Mouse (Mus musculus) retina, postnatal 7 days (tissue): Measurements from ENCODE around the gene Ctnna3.
"Not testable (repeated sequence)": the region's sequence is repeated elsewhere in the genome, so short reads cannot be mapped to it uniquely, and the experiment has no call there.

ENCODE experiments used
- DNase-seq: peaks from one replicate; pipeline ENCODE4 v3.0.0-alpha.2; 2012; ENCODE audit warnings: low read depth, low spot score

Gene Ctnna3

DNA sequence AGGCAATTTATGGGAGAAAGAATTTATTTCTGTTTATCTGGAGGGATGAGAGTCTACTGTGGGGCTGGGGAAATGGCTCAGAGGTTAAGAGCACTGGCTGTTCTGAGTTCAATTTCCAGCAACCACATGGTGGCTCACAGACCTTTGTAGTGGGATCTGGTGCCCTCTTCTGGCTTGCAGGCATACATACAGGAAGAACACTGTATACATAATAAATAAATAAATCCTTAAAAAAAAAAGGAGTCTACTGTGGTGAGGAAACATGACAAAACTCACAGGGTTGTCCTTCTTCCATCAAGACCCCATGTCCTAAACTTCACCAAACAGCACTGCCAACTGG lies 5.5 kb upstream of the Ctnna3 start:
- DNase-seq = no peak

DNA sequence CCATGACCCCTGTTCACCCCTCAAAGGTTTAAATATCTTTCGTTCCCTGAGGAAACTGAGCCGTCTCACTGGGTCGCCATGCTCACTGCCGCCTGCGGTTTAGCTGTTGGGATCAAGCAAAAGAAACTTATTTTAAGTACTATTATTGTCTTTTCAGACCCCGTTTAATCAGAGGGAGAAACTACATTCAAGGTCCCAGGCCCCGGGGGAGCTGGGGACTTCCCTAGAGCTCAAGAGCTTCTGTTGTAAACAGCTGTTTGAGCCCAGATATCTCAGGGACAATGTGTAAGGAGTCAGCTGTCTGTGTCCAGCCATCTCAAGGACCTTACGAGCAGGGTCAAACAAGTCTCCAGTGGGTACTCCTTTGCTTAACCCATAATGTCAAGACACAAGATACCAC lies 2.8 kb upstream of the Ctnna3 start:
- no peak for DNase-seq

DNA sequence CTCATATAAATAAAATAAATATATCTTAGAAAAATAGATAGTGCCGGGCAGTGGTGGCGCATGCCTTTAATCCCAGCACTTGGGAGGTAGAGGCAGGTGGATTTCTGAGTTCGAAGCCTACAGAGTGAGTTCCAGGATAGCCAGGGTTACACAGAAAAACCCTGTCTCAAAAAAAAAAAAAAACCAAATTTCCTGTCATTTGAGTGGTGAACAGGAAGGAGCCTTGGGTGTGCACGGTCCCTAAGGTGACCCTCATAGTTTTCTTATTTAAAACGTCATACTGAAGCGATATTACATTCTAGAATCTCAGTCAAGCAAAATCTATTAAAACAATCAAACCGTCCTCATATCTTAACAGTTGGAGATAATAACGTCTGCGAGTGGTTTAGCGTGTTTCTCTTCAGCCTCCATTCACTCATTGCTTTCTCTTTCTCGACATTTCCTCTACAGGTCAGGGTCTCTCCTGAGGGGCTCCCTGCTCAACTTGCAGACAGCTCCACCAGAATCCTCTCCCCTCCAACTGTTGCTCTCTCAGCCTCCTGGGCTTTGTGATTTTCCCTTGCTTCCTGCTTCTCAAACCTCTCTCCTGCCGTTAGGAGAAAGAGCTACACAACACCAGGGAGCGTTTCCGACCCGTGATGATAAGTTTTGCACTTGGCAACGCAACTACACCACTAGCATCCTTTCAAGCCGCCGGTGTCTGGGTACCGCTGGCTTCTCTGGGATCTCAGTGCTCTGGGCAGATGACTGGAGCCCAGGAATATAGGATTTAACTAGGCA lies 1.5 kb upstream of the Ctnna3 start:
- DNase-seq = no peak

DNA sequence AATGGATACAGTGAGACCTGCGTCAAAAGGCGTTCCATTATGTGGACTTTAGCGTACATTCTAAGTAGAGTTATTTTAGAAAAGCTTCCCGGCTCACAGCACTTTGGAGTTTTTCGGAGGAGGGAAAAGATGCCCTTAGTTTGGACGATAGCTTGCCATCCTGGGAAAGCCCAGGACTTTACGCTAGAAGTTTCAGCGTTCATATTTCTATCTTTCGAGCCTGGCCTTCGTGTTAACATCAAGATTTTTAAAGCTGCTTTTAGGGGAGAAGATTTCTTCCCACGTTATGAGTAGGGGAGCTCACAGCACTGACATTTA lies 916 bp upstream of the Ctnna3 start:
- DNase-seq = no peak

DNA sequence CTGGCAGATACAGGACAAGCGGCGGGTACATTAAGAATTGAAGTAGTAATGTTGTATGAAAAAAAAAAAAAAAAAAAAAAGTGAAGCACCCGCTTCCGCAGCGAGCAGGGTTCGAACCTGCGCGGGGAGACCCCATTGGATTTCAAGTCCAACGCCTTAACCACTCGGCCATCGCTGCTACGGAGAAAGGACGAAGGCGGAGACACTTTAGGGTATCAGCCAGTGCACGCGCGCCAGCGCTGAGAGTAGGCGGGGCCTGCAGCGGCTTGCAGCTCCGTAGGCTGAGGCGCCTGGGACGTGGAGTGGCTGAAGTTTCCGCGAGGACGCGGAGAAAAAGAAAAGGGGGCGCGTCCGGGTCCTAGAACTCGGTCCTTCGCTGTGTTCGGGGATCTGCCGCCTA lies 518 bp upstream of the Ctnna3 start:
- peak; percentile 97 for DNase-seq

DNA sequence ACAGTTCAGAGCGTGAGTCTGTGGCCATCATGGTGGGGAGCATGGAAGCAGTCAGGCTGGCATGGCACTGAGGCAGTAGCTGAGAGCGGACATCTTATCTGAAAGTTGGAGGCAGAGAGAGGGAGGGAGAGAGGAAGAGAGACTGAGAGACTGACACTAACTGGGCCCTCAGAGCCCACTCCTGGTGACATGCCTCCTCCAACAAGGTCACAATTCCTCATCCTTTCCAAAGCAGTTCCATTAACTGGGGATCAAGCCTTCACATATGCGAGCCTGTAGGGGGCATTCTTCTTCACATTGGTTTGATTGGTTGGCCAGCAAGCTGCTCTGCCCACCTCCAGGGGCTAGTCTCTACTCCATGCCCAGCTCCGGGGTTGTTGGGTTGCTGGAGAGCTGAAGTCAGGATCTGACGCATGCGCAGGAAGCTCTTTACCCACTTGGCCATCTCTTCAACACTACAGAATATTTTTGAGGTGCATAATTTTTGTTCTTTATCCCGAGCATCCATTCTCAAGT lies 1.4 kb downstream of the Ctnna3 start:
- DNase-seq = no peak

DNA sequence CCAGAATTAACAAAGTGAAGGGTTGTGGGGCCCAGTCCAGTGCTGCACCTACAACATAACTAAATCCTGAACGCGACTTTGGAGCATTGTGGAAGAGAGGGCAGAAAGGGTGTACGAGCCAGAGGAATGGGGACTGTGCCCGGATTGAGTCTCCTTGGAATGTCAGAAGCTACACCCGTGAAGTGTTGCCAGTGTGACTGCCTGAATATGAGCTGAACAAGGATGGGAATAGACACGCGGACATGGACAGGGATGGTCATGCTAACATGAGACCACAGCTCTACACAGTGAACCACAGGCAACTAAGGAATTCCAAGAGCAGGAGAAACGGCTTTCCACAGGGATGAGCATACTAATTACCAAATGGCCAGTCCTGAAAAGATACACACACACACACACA lies 2.2 kb downstream of the Ctnna3 start:
- no peak for DNase-seq

DNA sequence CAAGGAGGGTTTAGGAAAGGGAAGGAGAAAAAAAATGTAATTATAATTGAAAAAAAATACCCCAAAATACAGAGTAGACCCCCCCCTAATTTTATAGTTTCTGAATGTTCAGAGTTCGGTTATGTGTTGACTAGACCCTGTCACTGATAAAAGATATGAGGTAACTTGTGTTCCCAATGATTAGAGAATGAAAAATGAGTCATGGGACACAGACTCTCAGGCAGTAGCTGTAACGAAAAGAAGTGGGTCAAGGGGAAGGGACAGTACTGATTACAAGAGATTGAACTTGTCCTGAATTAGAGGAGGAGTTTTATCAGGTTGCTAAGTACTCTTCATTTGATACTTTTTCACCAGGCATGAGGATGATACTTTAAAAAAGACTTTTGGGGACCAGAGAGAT lies 3.0 kb downstream of the Ctnna3 start:
- DNase-seq = no peak

DNA sequence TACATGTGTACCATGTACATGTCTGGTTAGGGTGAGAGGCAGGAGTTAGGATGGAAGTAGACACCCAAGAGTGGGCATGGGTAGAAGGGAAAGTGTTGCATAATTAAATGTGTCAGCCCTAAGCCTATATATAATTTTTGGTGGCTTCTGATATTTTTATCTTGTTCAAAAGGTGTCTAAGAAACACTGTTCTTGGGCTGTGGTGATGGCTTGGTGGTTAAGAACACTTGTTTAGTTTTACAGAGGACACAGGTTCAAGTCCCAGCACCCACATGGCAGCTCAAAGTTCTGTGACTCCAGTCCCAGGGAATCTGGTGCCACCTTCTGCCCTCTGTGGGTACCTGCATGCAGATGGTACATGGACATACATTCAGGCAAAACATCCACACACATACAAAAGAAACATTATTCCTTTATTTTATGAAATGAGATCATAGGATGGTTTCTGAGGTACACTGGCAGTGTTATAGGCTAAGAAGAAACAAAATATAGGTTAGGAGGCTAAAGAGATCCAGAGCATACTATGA lies 8.9 kb downstream of the Ctnna3 start:
- no peak for DNase-seq

DNA sequence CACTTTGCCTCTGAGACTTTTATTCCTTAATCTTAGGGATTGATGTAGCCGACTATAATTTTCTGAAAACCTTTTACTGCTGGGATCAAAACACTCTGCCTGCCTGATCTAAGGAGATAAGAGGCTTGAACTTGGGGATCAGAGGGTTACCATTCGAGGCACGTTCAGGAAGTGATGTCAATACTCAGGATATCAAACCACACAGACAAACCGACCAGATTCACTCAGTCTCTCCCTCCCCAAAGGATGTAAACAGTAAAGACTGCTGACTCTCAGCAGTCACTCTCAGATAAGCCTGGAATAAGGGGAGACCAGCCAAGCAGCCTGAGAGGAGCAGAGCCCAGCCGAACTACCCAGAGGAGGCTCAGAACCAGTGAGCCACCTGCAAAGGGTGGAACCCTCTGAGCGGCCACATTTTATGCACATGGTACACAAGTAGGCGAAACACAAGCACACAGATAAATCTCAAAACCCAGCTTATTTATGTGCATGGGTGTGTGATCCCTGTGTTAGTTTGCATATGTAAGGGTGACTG lies 9.9 kb downstream of the Ctnna3 start:
- no peak for DNase-seq

DNA sequence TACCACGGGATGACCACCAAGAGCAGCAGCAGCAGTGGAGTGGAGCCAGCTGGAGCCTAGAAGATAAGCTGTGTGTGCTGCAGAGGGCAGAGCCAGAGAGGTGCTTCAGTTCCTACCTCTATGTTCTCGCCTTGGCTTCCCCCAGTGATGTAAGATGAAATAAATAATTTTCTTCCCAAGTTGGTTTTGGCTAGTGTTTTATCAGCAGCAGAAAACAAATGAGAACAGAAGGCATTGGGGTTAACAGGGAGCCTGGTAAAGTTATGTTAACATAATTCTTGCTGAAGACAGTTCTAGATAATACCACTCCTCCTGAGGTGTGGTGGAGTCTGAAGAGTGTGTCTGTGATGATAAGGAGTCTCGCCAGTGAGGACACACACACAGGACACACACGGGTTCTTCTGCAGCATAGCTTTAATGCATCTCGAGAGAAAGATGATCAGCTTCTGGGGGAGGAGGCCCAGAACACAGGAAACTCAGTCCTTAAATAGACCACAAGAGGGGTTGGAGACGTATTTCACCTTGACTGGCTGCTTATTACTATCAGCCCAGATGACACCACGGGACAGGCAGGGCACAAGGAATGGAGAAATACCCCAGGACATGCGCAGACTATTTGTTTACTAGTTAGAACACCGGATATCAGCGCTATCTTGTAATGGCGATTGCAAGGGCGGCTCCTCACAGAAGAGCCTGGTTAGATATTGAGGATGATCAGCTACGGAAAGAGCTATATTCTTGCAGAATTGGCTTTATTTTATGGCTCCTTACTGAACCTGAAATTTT lies 14.9 kb downstream of the Ctnna3 start:
- not testable (repeated sequence) for DNase-seq

DNA sequence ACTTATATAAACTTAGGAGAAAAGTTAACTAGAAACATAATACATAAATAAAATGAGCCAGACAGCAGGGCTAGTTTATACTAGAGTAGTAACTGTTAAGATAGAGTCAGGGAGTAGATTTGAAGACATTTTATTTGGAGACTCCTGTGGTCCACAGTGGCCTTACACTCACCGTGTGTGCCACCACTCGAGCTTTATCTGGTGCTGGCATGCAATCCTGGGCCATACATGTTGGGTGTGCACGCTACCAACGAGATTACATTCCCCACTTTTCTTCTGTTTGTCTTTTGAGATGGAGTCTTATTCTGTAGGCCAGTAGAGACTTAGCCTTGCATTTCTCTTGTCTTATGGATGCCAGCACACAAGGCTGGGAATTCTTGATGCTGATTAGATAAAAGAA lies 24.0 kb downstream of the Ctnna3 start:
- no peak for DNase-seq

DNA sequence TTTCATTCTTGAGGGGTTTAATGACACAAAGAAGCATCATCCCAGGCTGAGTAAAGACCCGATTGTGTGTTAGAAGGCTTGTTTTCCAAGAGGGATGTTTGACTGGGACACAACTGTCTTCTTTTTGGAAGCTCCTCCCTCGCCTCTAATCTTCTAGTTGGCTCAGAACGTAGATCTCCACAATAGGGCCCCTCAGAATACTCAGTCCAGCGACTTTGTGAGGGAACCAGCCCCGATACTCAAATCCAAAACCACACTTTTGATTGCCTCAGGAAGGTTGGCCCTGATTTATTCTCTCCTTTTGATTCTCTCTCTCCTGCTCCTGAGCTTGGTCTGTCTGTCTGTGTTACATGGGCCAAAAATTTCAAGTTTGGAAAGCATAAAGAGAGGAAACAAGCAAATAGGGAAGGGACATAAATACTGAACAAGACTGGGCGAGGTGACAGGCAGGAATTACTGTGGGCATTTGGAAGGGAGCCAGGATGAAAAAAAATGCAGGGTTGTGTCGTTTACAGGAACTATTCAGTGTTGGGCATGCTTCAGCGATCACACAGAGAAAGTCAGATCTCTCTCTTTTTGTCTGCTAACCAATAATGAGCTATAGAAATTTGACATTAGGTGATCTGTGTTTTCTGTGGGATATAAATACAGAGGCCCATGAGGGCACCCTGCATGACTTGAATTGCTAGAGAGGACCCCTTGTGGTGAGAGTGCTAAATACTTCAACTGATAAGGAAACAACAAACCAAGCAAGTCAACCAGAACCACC lies 25.4 kb downstream of the Ctnna3 start:
- peak; percentile 3 for DNase-seq

DNA sequence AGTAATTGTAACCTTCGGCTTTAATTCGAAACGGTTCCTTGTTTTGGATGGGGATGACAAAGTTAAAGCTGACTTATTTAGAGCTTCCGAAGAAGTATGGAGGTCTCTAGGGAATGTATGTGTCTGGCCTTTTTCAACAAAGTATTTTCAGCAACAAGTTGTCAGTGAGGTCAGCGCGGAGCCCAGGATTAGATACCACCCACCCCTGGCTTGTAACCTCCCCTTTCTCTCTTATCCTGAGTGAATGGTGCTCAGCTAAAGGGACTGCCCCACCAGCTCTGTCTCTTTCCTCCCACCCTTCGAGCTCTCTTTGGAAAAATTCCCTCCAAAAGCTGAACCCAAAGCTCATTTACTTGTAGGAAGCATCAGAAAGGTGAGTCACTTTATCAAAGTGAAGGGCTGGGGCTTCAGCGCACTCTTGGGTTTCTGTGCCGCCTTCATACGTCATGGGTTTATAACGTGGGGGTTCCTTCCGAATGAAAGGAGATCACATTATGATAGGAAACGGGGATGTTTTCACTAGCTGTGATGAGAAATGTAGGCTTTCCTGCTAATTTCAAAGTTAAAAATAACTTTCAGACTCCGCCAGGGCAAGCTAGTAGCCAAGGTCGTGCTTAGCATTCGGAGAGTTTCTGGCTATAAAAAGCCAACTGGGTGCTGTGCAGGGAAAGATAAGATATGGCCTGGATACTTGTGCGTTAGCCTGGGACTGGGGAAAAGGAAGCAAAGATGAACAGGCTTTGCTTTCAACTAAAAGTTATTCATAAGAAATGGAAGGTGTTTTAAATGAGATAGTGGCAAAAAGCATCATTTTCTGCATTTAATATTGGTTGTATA lies 27.6 kb downstream of the Ctnna3 start:
- DNase-seq = no peak

DNA sequence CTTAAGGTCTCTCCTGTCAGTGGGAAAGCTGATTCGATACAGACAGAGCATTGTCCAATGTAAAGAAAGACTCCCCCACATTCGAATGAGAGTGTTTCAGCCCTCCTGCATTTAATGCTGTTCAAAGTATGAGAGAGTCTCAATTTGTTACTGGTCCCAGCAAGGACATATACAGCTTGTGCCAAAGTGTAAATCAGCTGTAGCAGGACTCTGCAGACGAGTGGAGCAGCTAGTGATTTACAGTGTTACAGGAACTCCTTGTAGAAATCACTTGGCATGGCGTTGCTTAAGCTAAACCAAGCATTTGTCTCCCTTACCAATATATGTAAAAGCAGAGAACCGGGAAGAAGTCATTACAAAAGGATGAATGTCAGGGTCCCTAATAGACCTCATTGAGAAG lies 31.0 kb downstream of the Ctnna3 start:
- DNase-seq = no peak

DNA sequence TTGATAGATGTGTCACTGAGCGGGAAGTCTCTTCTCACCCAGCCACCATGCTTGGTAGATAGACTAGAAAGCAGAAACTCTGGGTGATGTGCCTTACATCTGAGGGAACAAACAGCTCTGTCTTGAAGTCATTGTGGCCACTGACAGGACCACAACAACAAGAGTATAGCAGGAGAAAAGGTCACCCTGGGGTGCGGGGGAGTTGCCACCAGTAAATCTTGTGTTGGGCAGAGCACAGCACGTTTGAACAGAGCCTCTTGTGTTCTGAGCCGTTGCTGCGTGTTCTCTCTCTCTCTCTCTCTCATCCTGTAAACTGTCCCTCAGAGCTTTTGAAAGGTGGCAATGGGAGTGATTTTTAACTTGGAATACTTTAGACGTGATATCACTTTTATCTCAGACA lies 42.6 kb downstream of the Ctnna3 start:
- no peak for DNase-seq

DNA sequence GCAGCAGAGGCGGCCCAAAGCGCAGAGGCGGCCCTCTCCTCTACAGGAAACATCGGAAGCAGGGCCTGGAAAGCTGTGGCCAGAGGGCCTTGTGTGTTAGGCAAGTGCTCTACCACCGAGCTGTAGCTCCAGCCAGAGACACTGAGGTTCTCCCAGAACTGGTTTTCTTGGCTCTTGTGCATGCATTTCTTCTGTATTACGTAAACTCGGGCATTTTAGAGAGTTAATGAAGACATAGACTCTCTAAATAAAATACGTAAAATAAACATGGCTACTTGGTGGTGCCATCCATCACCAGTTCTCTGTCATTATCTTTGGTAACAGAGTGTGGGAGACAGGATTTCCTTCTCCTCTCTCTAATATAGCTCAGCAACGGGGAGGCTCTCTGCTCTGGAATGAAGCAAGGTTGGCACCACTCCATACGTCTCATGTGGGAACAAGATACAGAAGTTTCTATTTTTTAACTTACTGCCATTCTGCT lies 46.3 kb downstream of the Ctnna3 start:
- no peak for DNase-seq

DNA sequence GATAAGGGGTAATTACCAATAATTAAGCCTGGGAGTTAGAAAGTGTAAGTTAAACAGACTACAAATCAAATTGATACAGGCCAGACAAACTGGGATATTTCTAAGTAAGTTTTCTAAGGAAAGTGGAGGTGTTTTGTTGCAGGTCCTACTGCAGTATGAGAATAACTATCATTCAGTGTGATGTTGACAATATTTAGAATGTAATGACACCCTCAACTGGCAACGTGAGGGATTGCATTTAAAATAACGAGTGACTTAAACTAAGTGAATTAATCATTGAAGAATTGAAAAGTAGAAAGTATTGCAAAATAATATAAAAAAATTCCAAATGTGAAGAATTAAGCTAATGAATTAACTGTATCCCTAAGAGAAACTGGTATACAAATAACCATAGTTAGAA lies 49.0 kb downstream of the Ctnna3 start:
- no peak for DNase-seq

DNA sequence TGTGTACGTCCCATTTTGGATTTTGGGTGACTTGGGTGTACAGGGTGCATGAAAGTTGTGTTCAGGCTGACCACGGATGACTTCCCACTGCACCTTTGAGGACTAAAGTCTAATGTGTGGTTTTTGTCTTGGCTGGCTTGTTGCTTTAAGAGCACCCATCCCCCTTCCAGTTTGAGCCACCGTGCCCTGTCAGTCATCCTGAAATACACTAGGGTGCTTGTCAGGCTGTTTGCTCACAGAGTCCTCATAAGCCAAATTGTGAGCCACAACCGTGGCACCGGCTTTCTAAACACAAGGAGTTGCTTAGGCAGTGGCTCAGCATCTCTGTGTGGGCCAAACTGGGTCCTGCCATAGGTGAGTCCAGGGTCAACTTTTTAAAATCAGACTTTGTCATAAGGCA lies 50.2 kb downstream of the Ctnna3 start:
- no peak for DNase-seq

DNA sequence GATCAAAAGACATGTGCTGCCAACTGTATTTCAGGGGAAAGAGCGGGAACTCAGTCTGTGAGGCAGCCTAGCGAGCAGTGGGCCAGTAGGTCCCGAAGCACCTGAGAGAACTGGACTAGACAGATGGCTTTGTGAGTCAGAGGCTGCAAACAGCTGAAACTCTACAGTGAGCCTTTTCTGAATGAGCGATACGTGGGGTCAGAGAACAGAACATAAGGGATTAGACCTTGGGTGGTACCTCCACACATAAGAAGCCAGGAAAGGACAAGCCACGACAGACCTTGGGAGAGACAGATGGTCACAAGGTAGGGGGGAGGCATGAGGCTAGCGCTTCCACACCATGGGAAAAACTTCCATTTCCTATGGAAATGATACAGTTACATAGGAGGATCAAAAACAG lies 58.4 kb downstream of the Ctnna3 start:
- no peak for DNase-seq

DNA sequence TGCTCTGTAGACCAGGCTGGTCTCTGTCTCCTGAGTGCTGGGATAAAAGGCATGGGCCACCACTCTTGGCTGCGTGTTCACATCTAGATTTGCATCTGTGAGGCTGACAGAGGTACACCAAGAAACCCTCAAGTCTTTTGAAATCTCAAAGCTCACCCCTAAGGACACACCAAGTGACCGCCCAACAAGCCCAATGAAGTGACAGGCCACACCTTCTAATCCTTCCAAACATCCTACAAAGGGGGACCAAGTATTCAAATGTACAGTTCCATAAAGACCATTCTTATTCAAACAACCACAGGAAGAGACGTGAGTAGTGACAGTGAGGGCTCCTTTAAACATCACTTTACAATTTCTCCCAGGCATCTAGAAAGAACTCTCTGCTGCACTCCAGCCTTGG lies 94.1 kb downstream of the Ctnna3 start:
- DNase-seq = no peak
